Mouse (Mus musculus) testis, adult 10 weeks (tissue): Measurements from ENCODE around the gene Lancl2. TPM values are rescaled to one million over a fixed set of nuclear protein-coding genes. Genes with fewer than 3 reads are reported as not detected.

ENCODE experiments used
- polyA plus RNA-seq: library from polyadenylated mRNA; stranded (reverse); fragments of 350-450 nt; fragmentation: Illumina TruSeq; extraction: RNeasy Lipid Tissue Mini Kit (QIAGEN cat#74804); gene quantifications from one replicate; pipeline ENCODE4 v1.2.3, GENCODE M21; 2014; ENCODE audit warnings: low read depth, low replicate concordance

Lancl2 gene
- 347 TPM for polyA plus RNA-seq

GRCm38 (mm10) chr6:57702376-57702742, at the start of gene Lancl2:
Gene Lancl2 (plus strand): TSS chr6:57702540.

GRCm38 (mm10) chr6:57691467-57692261, 10.7 kb upstream of the Lancl2 start, which contains the start of gene Pyurf:
Gene Pyurf (minus strand): TSS chr6:57692078.

Other genes starting within 250 kb of the Lancl2 start
- gene Ppm1k, start 167.1 kb upstream of the Lancl2 start, polyA plus RNA-seq: 4.6 TPM
- 50.2 TPM for gene Herc6, start 121.5 kb upstream of the Lancl2 start, polyA plus RNA-seq
- 3.4 TPM for gene Pyurf, start 10.5 kb upstream of the Lancl2 start, polyA plus RNA-seq
- 2.9 TPM for gene Vopp1, start 122.6 kb downstream of the Lancl2 start, polyA plus RNA-seq
- 1.6 TPM for gene Vmn1r21, start 147.8 kb downstream of the Lancl2 start, polyA plus RNA-seq
- gene Vmn1r22, start 205.5 kb downstream of the Lancl2 start, polyA plus RNA-seq: 0.35 TPM
- not detected for gene Vmn1r23, start 224.3 kb downstream of the Lancl2 start, polyA plus RNA-seq